Mouse (Mus musculus) neural tube, embryonic 14.5 days (tissue): Measurements from ENCODE around the gene Gm1330. TPM values are rescaled to one million over a fixed set of nuclear protein-coding genes. Genes with fewer than 3 reads are reported as not detected.
"Not testable (repeated sequence)": the region's sequence is repeated elsewhere in the genome, so short reads cannot be mapped to it uniquely, and the experiment has no call there.

Source experiments
- ATAC-seq: fragments of 200-750 bp; cut with Nextera tagmentation; 2 replicates; pipeline ENCODE4 v1.8.0; 2017; ENCODE audit warnings: low read depth, mild to moderate bottlenecking, moderate TSS enrichment, moderate library complexity
- H3K27ac ChIP-seq: fragments of 300-500 bp; sonication (generic); 2 replicates; pipeline ENCODE4 v1.5.1; 2014; ENCODE audit warnings: low read depth, mild to moderate bottlenecking, control low read depth, low read length, moderate library complexity, mixed read lengths
- H3K27me3 ChIP-seq: fragments of 300-500 bp; sonication (generic); 2 replicates; pipeline ENCODE4 v1.6.1; 2014; ENCODE audit warnings: low read length; ENCODE audit not compliant: control insufficient read depth, insufficient read depth
- H3K36me3 ChIP-seq: fragments of 300-500 bp; sonication (generic); 2 replicates; pipeline ENCODE4 v1.6.1; 2014; ENCODE audit warnings: low read length, mixed read lengths; ENCODE audit not compliant: control insufficient read depth, insufficient read depth
- H3K4me1 ChIP-seq: fragments of 300-500 bp; sonication (generic); 2 replicates; pipeline ENCODE4 v1.6.1; 2014; ENCODE audit warnings: low read length; ENCODE audit not compliant: control insufficient read depth, insufficient read depth
- H3K4me2 ChIP-seq: fragments of 300-500 bp; sonication (generic); 2 replicates; pipeline ENCODE4 v1.6.1; 2014; ENCODE audit warnings: mild to moderate bottlenecking, low read depth, low read length, control low read depth
- H3K4me3 ChIP-seq: fragments of 300-500 bp; sonication (generic); 2 replicates; pipeline ENCODE4 v1.5.1; 2014; ENCODE audit warnings: low read depth, low read length, control low read depth, mixed read lengths
- H3K9ac ChIP-seq: fragments of 300-500 bp; sonication (generic); replicated peaks from 2 replicates; pipeline ENCODE4 v1.6.1; 2014; ENCODE audit warnings: low read depth, mild to moderate bottlenecking, control low read depth, low read length, mixed read lengths
- H3K9me3 ChIP-seq: fragments of 300-500 bp; sonication (generic); 2 replicates; pipeline ENCODE4 v1.6.1; 2016; ENCODE audit warnings: low read length; ENCODE audit not compliant: control insufficient read depth
- WGBS: fragments of 180-500 bp; shearing (Covaris S2); extraction: QIAGEN DNeasy Blood & Tissue Kit; methylation state at CpG from one replicate; pipeline ENCODE4 v1.1.7; 2014; 5-methylcytosine and 5-hydroxymethylcytosine counted together
- polyA plus RNA-seq: library from polyadenylated mRNA; unstranded; fragments of >200 nt; fragmentation: Nextera tagmentation; extraction: Ambion mirVana; gene quantifications from 2 replicates; pipeline ENCODE4 v1.2.1, GENCODE M21; 2014

Gm1330 gene
- not detected in 2 replicates for polyA plus RNA-seq

DNA sequence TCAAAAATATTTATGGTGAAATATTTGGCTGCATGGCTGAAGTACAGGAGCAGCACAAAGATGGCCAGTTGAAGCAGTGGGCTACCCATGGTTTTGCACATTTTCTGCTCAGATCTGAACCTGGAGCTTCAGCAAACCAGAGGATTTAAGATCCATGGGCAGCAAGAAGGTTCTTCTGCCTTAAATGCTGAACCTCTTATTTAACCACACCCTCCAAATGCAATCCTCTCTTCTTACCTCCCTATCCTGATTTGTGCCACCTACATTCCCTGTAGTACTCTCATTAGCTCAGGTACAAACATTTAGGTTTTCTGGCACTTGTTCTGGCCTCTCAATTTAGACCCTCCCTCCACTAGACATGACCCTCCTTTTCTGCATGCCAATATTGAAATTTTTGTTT is at the start of gene Gm1330:
Gm1330 (minus strand) TSS at position 101 of the 400 bp plus-strand sequence.
- Histone ChIP-seq H3K36me3 (no peaks in the 10 kb centered on the region), H3K9me3 (no peaks in the 10 kb centered on the region), H3K27me3 (no peaks in the 10 kb centered on the region), H3K4me2 (no peak within 1 kb of the TSS), H3K27ac (no peak within 1 kb of the TSS), H3K9ac (no peak within 1 kb of the TSS), H3K4me1 (no peaks in the 10 kb centered on the region), H3K4me3 (no peak within 1 kb of the TSS)
- ATAC-seq: no peak

DNA sequence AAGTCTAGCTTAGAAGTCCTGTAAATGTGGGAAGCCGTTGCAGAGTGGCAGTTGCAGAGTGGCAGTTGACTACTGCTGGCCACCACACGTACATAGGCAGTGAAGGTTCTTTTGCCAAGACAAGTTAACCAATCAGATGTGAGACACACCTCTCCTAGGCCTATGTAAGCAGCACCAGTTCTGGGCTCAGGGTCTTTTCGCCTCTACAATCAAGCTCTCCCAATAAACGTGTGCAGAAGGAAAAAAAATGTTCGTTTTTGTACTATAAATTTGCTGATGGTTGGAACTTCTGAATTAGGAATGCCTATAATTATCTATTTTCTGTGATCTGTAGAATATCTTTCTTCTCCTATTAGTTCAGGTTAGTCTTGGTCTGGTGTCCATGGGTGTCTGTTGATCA is 14.1 kb upstream of the Gm1330 start, which contains the start of gene Gm10750:
Gm10750 (minus strand) TSS at position 101 of the 400 bp plus-strand sequence.
- not testable (repeated sequence) for H3K9me3 ChIP-seq, H3K4me2 ChIP-seq, H3K27ac ChIP-seq, H3K9ac ChIP-seq, H3K4me3 ChIP-seq, H3K36me3 ChIP-seq, H3K27me3 ChIP-seq, ATAC-seq, H3K4me1 ChIP-seq
- 85% methylated on average over 5 of the region's 5 CpGs for WGBS

DNA sequence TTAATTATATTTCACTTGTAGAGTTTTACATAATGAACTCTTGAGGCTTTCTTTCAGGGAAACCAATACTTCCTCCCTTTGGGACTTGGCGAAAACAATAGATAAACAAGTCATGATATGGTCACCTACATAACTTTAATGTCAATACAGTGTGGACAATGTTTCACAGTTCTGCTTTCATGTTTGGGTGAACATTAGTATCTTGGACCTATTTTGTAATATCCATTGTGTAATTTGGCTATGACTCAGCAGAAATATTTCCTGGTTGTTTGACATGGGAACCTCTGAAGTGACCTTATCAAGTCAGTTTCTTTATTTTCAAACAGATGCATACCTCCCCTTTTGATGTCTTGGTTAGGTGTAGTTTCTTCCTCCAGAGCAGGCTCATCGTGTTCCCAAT is 1.8 kb upstream of the Gm1330 start:
- Histone ChIP-seq H3K27me3 (no peaks in the 10 kb centered on the region), H3K4me3 (no peak overlapping the region), H3K4me2 (no peak overlapping the region), H3K9me3 (no peaks in the 10 kb centered on the region), H3K27ac (no peak overlapping the region), H3K9ac (no peak overlapping the region), H3K4me1 (no peaks in the 10 kb centered on the region), H3K36me3 (no peaks in the 10 kb centered on the region)
- WGBS: 75% methylated on average over 2 of the region's 2 CpGs
- no peak for ATAC-seq

DNA sequence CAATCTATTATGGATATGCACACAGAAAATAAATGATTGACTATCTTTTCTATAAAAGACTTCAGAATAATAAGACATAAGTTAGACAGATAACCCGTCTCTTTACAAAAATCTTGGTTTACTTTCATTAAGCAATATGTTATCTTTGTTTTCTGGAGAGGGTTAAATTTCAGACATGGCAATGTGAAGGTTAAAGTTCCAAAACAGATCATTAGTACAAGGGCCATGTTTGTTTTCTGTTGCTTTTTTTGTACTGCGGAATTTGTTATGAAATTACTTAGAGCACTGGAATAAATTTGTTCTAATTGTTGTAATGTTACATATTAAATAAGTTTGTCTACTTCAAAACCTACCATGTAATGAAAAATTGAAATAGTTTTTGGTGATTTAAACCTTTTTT is 7.9 kb downstream of the Gm1330 start:
- Histone ChIP-seq H3K4me1 (no peaks in the 10 kb centered on the region), H3K4me2 (no peak overlapping the region), H3K4me3 (no peak overlapping the region), H3K9me3 (no peaks in the 10 kb centered on the region), H3K9ac (no peak overlapping the region), H3K27ac (no peak overlapping the region), H3K27me3 (no peaks in the 10 kb centered on the region), H3K36me3 (no peaks in the 10 kb centered on the region)
- ATAC-seq: no peak
- 94% methylated on average over 2 of the region's 2 CpGs for WGBS

Other genes starting within 250 kb of the Gm1330 start
- gene Cst11, start 231.8 kb downstream of the Gm1330 start, polyA plus RNA-seq: not detected in 2 replicates
- not detected in 2 replicates for gene 8030411F24Rik, start 221.2 kb downstream of the Gm1330 start, polyA plus RNA-seq
- not detected in 2 replicates for gene Cst12, start 213.9 kb downstream of the Gm1330 start, polyA plus RNA-seq
- gene Cst8, start 204.5 kb downstream of the Gm1330 start, polyA plus RNA-seq: not detected in 2 replicates
- gene Cst13, start 183.2 kb downstream of the Gm1330 start, polyA plus RNA-seq: not detected in 2 replicates
- not detected in 2 replicates for gene Cst9, start 168.1 kb downstream of the Gm1330 start, polyA plus RNA-seq
- not detected in 2 replicates for gene 9230104L09Rik, start 138.2 kb downstream of the Gm1330 start, polyA plus RNA-seq
- 555 and 595 TPM in 2 replicates for gene Cst3, start 127.6 kb downstream of the Gm1330 start, polyA plus RNA-seq
- gene Gm10750, start 14.0 kb upstream of the Gm1330 start, polyA plus RNA-seq: not detected in 2 replicates